Mouse (Mus musculus) spleen, adult 2 months (tissue): ENCODE results near the gene Abcf1. TPM values are rescaled to one million over a fixed set of nuclear protein-coding genes. Genes with fewer than 3 reads are reported as not detected.

Experiments
- DNase-seq, 2 experiments: peaks; one replicate each; pipeline versions ENCODE4 v3.0.0 to v3.0.0-alpha.2; 2012 to 2021; ENCODE audit warnings: low spot score in 2 of 2, low read depth in 1 of 2
- H3K27ac ChIP-seq: fragments of 200-500 bp; 2 replicates; pipeline ENCODE4 v1.5.1; 2012; ENCODE audit warnings: low read length, inconsistent platforms; ENCODE audit not compliant: insufficient read depth
- H3K27me3 ChIP-seq: fragments of 200-500 bp; 2 replicates; pipeline ENCODE4 v1.6.1; 2012; ENCODE audit warnings: mild to moderate bottlenecking, moderate library complexity, low read length, inconsistent platforms; ENCODE audit not compliant: control insufficient read depth, insufficient read depth
- H3K36me3 ChIP-seq: fragments of 200-500 bp; 2 replicates; pipeline ENCODE4 v1.6.1; 2012; ENCODE audit warnings: mild to moderate bottlenecking, low read length, inconsistent platforms; ENCODE audit not compliant: control insufficient read depth, insufficient read depth
- H3K4me1 ChIP-seq: fragments of 200-500 bp; 2 replicates; pipeline ENCODE4 v1.6.1; 2011; ENCODE audit warnings: inconsistent platforms; ENCODE audit not compliant: control insufficient read depth, insufficient read depth, insufficient read length
- H3K4me3 ChIP-seq: fragments of 200-500 bp; 2 replicates; pipeline ENCODE4 v1.5.1; 2011; ENCODE audit warnings: mild to moderate bottlenecking, inconsistent platforms; ENCODE audit not compliant: insufficient read depth, insufficient read length; ENCODE audit errors: extremely low read depth
- CTCF ChIP-seq: fragments of 200-500 bp; IDR thresholded peaks from 2 replicates; pipeline ENCODE4 v1.5.1; 2011; ENCODE audit warnings: mild to moderate bottlenecking, inconsistent platforms; ENCODE audit not compliant: insufficient read depth, insufficient read length, insufficient replicate concordance; ENCODE audit errors: extremely low read depth
- POLR2A ChIP-seq: fragments of 200-500 bp; IDR thresholded peaks from 2 replicates; pipeline ENCODE4 v1.6.1; 2011; ENCODE audit warnings: low read depth, low read length, inconsistent platforms
- WGBS: fragments of 180-500 bp; shearing (Covaris S2); methylation state at CpG from one replicate; pipeline ENCODE4 v1.1.7; 2018; 5-methylcytosine and 5-hydroxymethylcytosine counted together
- polyA plus RNA-seq: library from polyadenylated mRNA; depleted of rRNA; stranded (reverse); fragments of >200 nt; gene quantifications from 2 replicates; pipeline ENCODE4 v1.2.3, GENCODE M21; 2012

Gene Abcf1
- polyA plus RNA-seq, 1 experiment: 65.1 TPM

- Histone ChIP-seq H3K4me3 (no peak overlapping the region), H3K4me1 (peaks cover 21% of the 10 kb centered on the region; the same call in 1 of the 2 replicates), H3K27me3 (no peaks in the 10 kb centered on the region), H3K27ac (peak overlapping the region; percentile 65), H3K36me3 (peaks cover 7% of the 10 kb centered on the region)
- DNase-seq: peak in 1 of 2 experiments; percentile 56
- 34% methylated on average over 12 of the region's 12 CpGs for WGBS
- no peak for TF ChIP-seq CTCF
- no peak for TF ChIP-seq POLR2A
Observed at GRCm38 (mm10) chr17:36001121-36001897, 31.7 kb upstream of the Abcf1 start.

GRCm38 (mm10) chr17:36000349-36000748, 30.8 kb upstream of the Abcf1 start:
- no peak for DNase-seq
- no peak for TF ChIP-seq POLR2A
- TF ChIP-seq CTCF: no peak
- peaks cover 22% of the 10 kb centered on the region; the same call in 1 of the 2 replicates for H3K4me1 ChIP-seq

GRCm38 (mm10) chr17:35999356-35999755, 29.8 kb upstream of the Abcf1 start:
- 8% methylated on average over 7 of the region's 7 CpGs for WGBS
- peak overlapping the region; percentile 58; the same call in 1 of the 2 replicates for H3K27ac ChIP-seq
- DNase-seq: peak; percentile 67 to 83
- no peak overlapping the region for H3K4me3 ChIP-seq
- no peaks in the 10 kb centered on the region for H3K27me3 ChIP-seq
- peaks cover 23% of the 10 kb centered on the region; the same call in 1 of the 2 replicates for H3K4me1 ChIP-seq
- TF ChIP-seq POLR2A (no peak), CTCF (no peak)
- 0 out of 2 replicates have a peak, but pooled peaks cover 1% of the 10 kb centered on the region for H3K36me3 ChIP-seq

More at GRCm38 (mm10) chr17:36000349-36000748, 30.8 kb upstream of the Abcf1 start:
- Histone ChIP-seq H3K27ac (peak overlapping the region; percentile 66), H3K4me3 (no peak overlapping the region), H3K27me3 (no peaks in the 10 kb centered on the region), H3K36me3 (peaks cover 3% of the 10 kb centered on the region)
- WGBS: 53% methylated on average over 4 of the region's 4 CpGs

GRCm38 (mm10) chr17:35998545-35999305, 29.2 kb upstream of the Abcf1 start:
- Histone ChIP-seq H3K4me1 (peaks cover 23% of the 10 kb centered on the region; the same call in 1 of the 2 replicates), H3K27me3 (no peaks in the 10 kb centered on the region), H3K4me3 (peak overlapping the region; percentile 55), H3K27ac (peak overlapping the region; percentile 69), H3K36me3 (no peaks in the 10 kb centered on the region)
- DNase-seq: peak in 1 of 2 experiments; percentile 32
- TF ChIP-seq CTCF (no peak), POLR2A (no peak)
- WGBS: 7% methylated on average over 6 of the region's 6 CpGs

- peak; percentile 77 for TF ChIP-seq POLR2A
- no peak for TF ChIP-seq CTCF
- Histone ChIP-seq H3K36me3 (no peaks in the 10 kb centered on the region), H3K27me3 (no peaks in the 10 kb centered on the region), H3K4me1 (peaks cover 23% of the 10 kb centered on the region; the same call in 1 of the 2 replicates), H3K4me3 (peak overlapping the region; percentile 55), H3K27ac (peak overlapping the region; percentile 88)
- 19% methylated on average over 12 of the region's 12 CpGs for WGBS
- DNase-seq: peak; percentile 55 to 78
Observed at GRCm38 (mm10) chr17:35997713-35998510, 28.4 kb upstream of the Abcf1 start.

- no peaks in the 10 kb centered on the region for H3K27me3 ChIP-seq
- peaks cover 21% of the 10 kb centered on the region; the same call in 1 of the 2 replicates for H3K4me1 ChIP-seq
- H3K36me3 ChIP-seq: no peaks in the 10 kb centered on the region
- peak overlapping the region; percentile 5; the same call in 1 of the 2 replicates for H3K27ac ChIP-seq
- no peak overlapping the region for H3K4me3 ChIP-seq
- WGBS: under 1% methylated on average over 11 of the region's 11 CpGs
- TF ChIP-seq POLR2A: no peak
- TF ChIP-seq CTCF: peak; percentile 92; the same call in 1 of the 2 replicates
- DNase-seq: peak; percentile 98
Observed at GRCm38 (mm10) chr17:35996949-35997348, 27.4 kb upstream of the Abcf1 start.
